Mouse (Mus musculus): ENCODE measurements at regions not wholly inside any gene's neighbourhood (a gene's known extent, or its start where the extent isn't known, plus 50 kb on each side); places are given as distances from the start of the nearest gene placed in this dataset.

- Histone ChIP-seq H3K9me3 (no peaks in the 10 kb centered on the region), H3K27me3 (no peaks in the 10 kb centered on the region), H3K4me1 (no peaks in the 10 kb centered on the region), H3K4me3 (no peak overlapping the region), H3K27ac (no peak overlapping the region), H3K4me2 (no peak overlapping the region), H3K36me3 (no peaks in the 10 kb centered on the region), H3K9ac (no peak overlapping the region)
- ATAC-seq (ENCODE audit: insufficient number of reproducible peaks, insufficient read depth, low FRiP score, low TSS enrichment, low read depth) = no peak
- 76% methylated on average over 5 of the region's 5 CpGs for WGBS
Measured at GRCm38 (mm10) chr9:113033996-113034395, 674.1 kb downstream of the Pdcd6ip start.

- no peaks in the 10 kb centered on the region for H3K4me1 ChIP-seq
- 86% methylated on average over 4 of the region's 4 CpGs for WGBS
- no peaks in the 10 kb centered on the region for H3K27me3 ChIP-seq
- H3K4me3 ChIP-seq = no peak overlapping the region
- H3K9ac ChIP-seq = no peak overlapping the region
- no peaks in the 10 kb centered on the region for H3K36me3 ChIP-seq
- H3K9me3 ChIP-seq = no peaks in the 10 kb centered on the region
- H3K27ac ChIP-seq = no peak overlapping the region
- no peak overlapping the region for H3K4me2 ChIP-seq
- no peak for ATAC-seq (ENCODE audit: insufficient number of reproducible peaks, insufficient read depth, low FRiP score, low TSS enrichment, low read depth)
Measured at GRCm38 (mm10) chr9:113029091-113029490, 679.0 kb downstream of the Pdcd6ip start.

- H3K4me2 ChIP-seq = no peak overlapping the region
- WGBS = 76% methylated on average over 4 of the region's 4 CpGs
- no peak overlapping the region for H3K27ac ChIP-seq
- H3K9me3 ChIP-seq = no peaks in the 10 kb centered on the region
- no peak for ATAC-seq (ENCODE audit: insufficient number of reproducible peaks, insufficient read depth, low FRiP score, low TSS enrichment, low read depth)
- H3K4me1 ChIP-seq = no peaks in the 10 kb centered on the region
- no peaks in the 10 kb centered on the region for H3K36me3 ChIP-seq
- no peak overlapping the region for H3K4me3 ChIP-seq
- H3K9ac ChIP-seq = no peak overlapping the region
- H3K27me3 ChIP-seq = no peaks in the 10 kb centered on the region
Measured at GRCm38 (mm10) chr9:113026904-113027193, 681.2 kb downstream of the Pdcd6ip start.

GRCm38 (mm10) chr9:113026096-113026903 lies 681.8 kb downstream of the Pdcd6ip start:
- Histone ChIP-seq H3K36me3 (no peaks in the 10 kb centered on the region), H3K4me1 (no peaks in the 10 kb centered on the region), H3K4me2 (no peak overlapping the region), H3K27ac (no peak overlapping the region), H3K9ac (no peak overlapping the region), H3K9me3 (no peaks in the 10 kb centered on the region), H3K27me3 (no peaks in the 10 kb centered on the region), H3K4me3 (no peak overlapping the region)
- ATAC-seq (ENCODE audit: insufficient number of reproducible peaks, insufficient read depth, low FRiP score, low TSS enrichment, low read depth) = no peak
- 70% methylated on average over 4 of the region's 4 CpGs for WGBS

GRCm38 (mm10) chr9:113021866-113022645 lies 686.0 kb downstream of the Pdcd6ip start:
- Histone ChIP-seq H3K36me3 (no peaks in the 10 kb centered on the region), H3K27me3 (no peaks in the 10 kb centered on the region), H3K4me3 (no peak overlapping the region), H3K9me3 (no peaks in the 10 kb centered on the region), H3K9ac (no peak overlapping the region), H3K4me2 (no peak overlapping the region), H3K4me1 (no peaks in the 10 kb centered on the region; the same call in 1 of the 2 replicates), H3K27ac (no peak overlapping the region)
- 73% methylated on average over 6 of the region's 6 CpGs for WGBS
- ATAC-seq (ENCODE audit: insufficient number of reproducible peaks, insufficient read depth, low FRiP score, low TSS enrichment, low read depth) = no peak

GRCm38 (mm10) chr9:113019576-113019975 lies 688.5 kb downstream of the Pdcd6ip start:
- WGBS = 54% methylated on average over 6 of the region's 6 CpGs
- H3K4me1 ChIP-seq = no peaks in the 10 kb centered on the region; the same call in 1 of the 2 replicates
- H3K27me3 ChIP-seq = no peaks in the 10 kb centered on the region
- H3K27ac ChIP-seq = no peak overlapping the region
- no peaks in the 10 kb centered on the region for H3K9me3 ChIP-seq
- H3K4me3 ChIP-seq = no peak overlapping the region
- H3K9ac ChIP-seq = no peak overlapping the region
- ATAC-seq (ENCODE audit: insufficient number of reproducible peaks, insufficient read depth, low FRiP score, low TSS enrichment, low read depth) = no peak
- H3K4me2 ChIP-seq = no peak overlapping the region
- no peaks in the 10 kb centered on the region for H3K36me3 ChIP-seq

- H3K9ac ChIP-seq = no peak overlapping the region
- no peak overlapping the region for H3K4me2 ChIP-seq
- H3K4me3 ChIP-seq = no peak overlapping the region
- no peak overlapping the region for H3K27ac ChIP-seq
- no peaks in the 10 kb centered on the region for H3K36me3 ChIP-seq
- H3K9me3 ChIP-seq = no peaks in the 10 kb centered on the region
- WGBS = 82% methylated on average over 4 of the region's 4 CpGs
- no peak for ATAC-seq (ENCODE audit: insufficient number of reproducible peaks, insufficient read depth, low FRiP score, low TSS enrichment, low read depth)
- H3K4me1 ChIP-seq = no peaks in the 10 kb centered on the region
- H3K27me3 ChIP-seq = no peaks in the 10 kb centered on the region
Measured at GRCm38 (mm10) chr9:113008106-113008505, 700.0 kb downstream of the Pdcd6ip start.

GRCm38 (mm10) chr9:112996204-112996603 lies 711.9 kb downstream of the Pdcd6ip start:
- Histone ChIP-seq H3K4me1 (no peaks in the 10 kb centered on the region), H3K4me2 (no peak overlapping the region), H3K9me3 (no peaks in the 10 kb centered on the region), H3K36me3 (no peaks in the 10 kb centered on the region), H3K27ac (no peak overlapping the region), H3K4me3 (no peak overlapping the region), H3K27me3 (no peaks in the 10 kb centered on the region), H3K9ac (no peak overlapping the region)
- no peak for ATAC-seq (ENCODE audit: insufficient number of reproducible peaks, insufficient read depth, low FRiP score, low TSS enrichment, low read depth)
- WGBS = 86% methylated on average over 1 of the region's 1 CpGs

- Histone ChIP-seq H3K36me3 (no peaks in the 10 kb centered on the region), H3K9ac (no peak overlapping the region), H3K27me3 (no peaks in the 10 kb centered on the region), H3K9me3 (no peaks in the 10 kb centered on the region), H3K4me2 (no peak overlapping the region), H3K4me3 (no peak overlapping the region), H3K27ac (no peak overlapping the region), H3K4me1 (no peaks in the 10 kb centered on the region)
- WGBS = 76% methylated on average over 4 of the region's 4 CpGs
- ATAC-seq (ENCODE audit: insufficient number of reproducible peaks, insufficient read depth, low FRiP score, low TSS enrichment, low read depth) = no peak
Measured at GRCm38 (mm10) chr9:112994774-112995173, 713.3 kb downstream of the Pdcd6ip start.

- H3K27ac ChIP-seq = no peak overlapping the region
- ATAC-seq (ENCODE audit: insufficient number of reproducible peaks, insufficient read depth, low FRiP score, low TSS enrichment, low read depth) = no peak
- WGBS = 77% methylated on average over 2 of the region's 2 CpGs
Measured at GRCm38 (mm10) chr9:112993627-112994026, 714.4 kb downstream of the Pdcd6ip start.

GRCm38 (mm10) chr9:112992937-112993336 lies 715.1 kb downstream of the Pdcd6ip start:
- Histone ChIP-seq H3K4me2 (no peak overlapping the region), H3K27me3 (no peaks in the 10 kb centered on the region), H3K9me3 (no peaks in the 10 kb centered on the region), H3K9ac (no peak overlapping the region), H3K4me3 (no peak overlapping the region), H3K36me3 (no peaks in the 10 kb centered on the region), H3K27ac (no peak overlapping the region), H3K4me1 (no peaks in the 10 kb centered on the region)
- peak; percentile 69; the same call in 1 of the 2 replicates for ATAC-seq (ENCODE audit: insufficient number of reproducible peaks, insufficient read depth, low FRiP score, low TSS enrichment, low read depth)
- WGBS = 36% methylated on average over 3 of the region's 3 CpGs

More at GRCm38 (mm10) chr9:112993627-112994026, 714.4 kb downstream of the Pdcd6ip start:
- H3K4me1 ChIP-seq = no peaks in the 10 kb centered on the region
- no peaks in the 10 kb centered on the region for H3K9me3 ChIP-seq
- no peak overlapping the region for H3K9ac ChIP-seq
- no peak overlapping the region for H3K4me3 ChIP-seq
- no peaks in the 10 kb centered on the region for H3K36me3 ChIP-seq
- H3K27me3 ChIP-seq = no peaks in the 10 kb centered on the region
- H3K4me2 ChIP-seq = no peak overlapping the region

- 85% methylated on average over 6 of the region's 6 CpGs for WGBS
- Histone ChIP-seq H3K9me3 (no peaks in the 10 kb centered on the region), H3K9ac (no peak overlapping the region), H3K36me3 (no peaks in the 10 kb centered on the region), H3K27me3 (no peaks in the 10 kb centered on the region), H3K4me2 (no peak overlapping the region), H3K4me3 (no peak overlapping the region), H3K4me1 (no peaks in the 10 kb centered on the region), H3K27ac (no peak overlapping the region)
- ATAC-seq (ENCODE audit: insufficient number of reproducible peaks, insufficient read depth, low FRiP score, low TSS enrichment, low read depth) = no peak
Measured at GRCm38 (mm10) chr9:112983353-112983752, 724.7 kb downstream of the Pdcd6ip start.
